In genomic region chr10:127750136-127750777, GRCm38 (mm10) we compare ENCODE assay signal across 10 mouse cellular contexts. TPM values are rescaled to one million over a fixed set of nuclear protein-coding genes. Genes with fewer than 3 reads are reported as not detected.
A peak's percentile ranks its signal among the peaks of the same experiment; 100 is the strongest.
DNase-seq lines count a peak whose midpoint lies in the region; ATAC-seq and TF ChIP-seq lines count a peak whose summit lies in the region.
"Had no signal": no experiment of that assay in that cellular context is flagged by ENCODE, and none has a peak within 500 bp of the region (broad histone marks: within the 10 kb centered on the region; RNA-seq: fewer than 3 reads in every experiment).

No protein-coding gene starts in this region.

- no peak for ATAC-seq in heart, embryonic 12.5 days (ENCODE audit: insufficient number of reproducible peaks, low FRiP score)
- no peak for ATAC-seq in liver, embryonic 13.5 days (ENCODE audit: low read depth)

- peak; percentile 92 for DNase-seq in heart, adult 11 months
- DNase-seq in heart, postnatal 25 days (ENCODE audit: low spot score), result no peak
- DNase-seq in ES-E14 (ENCODE audit: low read depth, low spot score), result no peak
- no peak for DNase-seq in liver, embryonic 13.5 days
- no peak for DNase-seq in thymus, adult 2 months
- DNase-seq in ovary, postnatal 36 days (ENCODE audit: low spot score), result no peak
- DNase-seq in urinary bladder, adult 18-20 months (ENCODE audit: low spot score in 2 of 2), result no peak
- DNase-seq: embryo, embryonic 11 days had no signal

- no peak for TF ChIP-seq CTCF in thymus, adult 2 months (IDR thresholded peaks at IDR 0.05; ENCODE audit: borderline replicate concordance, control insufficient read depth, extremely low read depth, insufficient read depth, low read length, poor library complexity)

- TF ChIP-seq POLR2A in thymus, adult 2 months (IDR thresholded peaks at IDR 0.05; ENCODE audit: control insufficient read depth, extremely low read depth, insufficient read depth, low read length, poor library complexity), result no peak

- 42% methylated on average over 24 of the region's 24 CpGs for WGBS in heart, embryonic 12.5 days
- WGBS in liver, embryonic 13.5 days (ENCODE audit: insufficient replicate concordance), result 55% methylated on average over 24 of the region's 24 CpGs
- 87% methylated on average over 24 of the region's 24 CpGs for WGBS in thymus, adult 2 months

- peaks cover 3% of the 10 kb centered on the region; the same call in 1 of the 2 replicates for H3K36me3 ChIP-seq in ES-E14 (ENCODE audit: control insufficient read depth, insufficient read depth, low read length, poor library complexity, severe bottlenecking)
- peaks cover 30% of the 10 kb centered on the region for H3K36me3 ChIP-seq in heart, embryonic 12.5 days
- H3K36me3 ChIP-seq in liver, embryonic 13.5 days, result peaks cover 24% of the 10 kb centered on the region
- H3K36me3 ChIP-seq in thymus, adult 2 months (ENCODE audit: control insufficient read depth, insufficient read depth, low read length), result no peaks in the 10 kb centered on the region

- intact Hi-C loops in heart, postnatal 25 days (cut with DNase I), result no loop called here

- peak overlapping the region; percentile 2 to 58; a peak in 3 of 4 replicates for H3K4me3 ChIP-seq in ES-E14 (ENCODE audit: insufficient read depth in 1 of 2, low read depth in 1 of 2, low read length in 2 of 2, poor library complexity in 1 of 2, severe bottlenecking in 1 of 2)
- H3K4me3 ChIP-seq in heart, embryonic 12.5 days, result peak overlapping the region; percentile 48
- peak overlapping the region; percentile 27 for H3K4me3 ChIP-seq in liver, embryonic 13.5 days (replicated peaks)
- no peak overlapping the region for H3K4me3 ChIP-seq in thymus, adult 2 months (ENCODE audit: control insufficient read depth, insufficient read depth, low read length)

- H3K4me2 ChIP-seq in heart, embryonic 12.5 days, result peak overlapping the region; percentile 61
- H3K4me2 ChIP-seq in liver, embryonic 13.5 days, result peak overlapping the region; percentile 28

- H3K4me1 ChIP-seq in ES-E14 (ENCODE audit: control insufficient read depth in 2 of 2, insufficient read depth in 2 of 2, low read length in 2 of 2, poor library complexity in 1 of 2), result peaks cover 4 to 32% of the 10 kb centered on the region in 2 experiments; a peak in 3 of 4 replicates
- peaks cover 41% of the 10 kb centered on the region for H3K4me1 ChIP-seq in heart, embryonic 12.5 days (replicated peaks)
- peaks cover 51% of the 10 kb centered on the region for H3K4me1 ChIP-seq in liver, embryonic 13.5 days (replicated peaks)
- H3K4me1 ChIP-seq in thymus, adult 2 months (replicated peaks; ENCODE audit: control insufficient read depth, insufficient read depth, low read length), result no peaks in the 10 kb centered on the region

- no peak overlapping the region for H3K27ac ChIP-seq in ES-E14 (ENCODE audit: insufficient read depth, low read depth, low read length, poor library complexity, severe bottlenecking)
- H3K27ac ChIP-seq in heart, embryonic 12.5 days (ENCODE audit: poor library complexity, severe bottlenecking), result peak overlapping the region; percentile 75
- H3K27ac ChIP-seq in liver, embryonic 13.5 days, result peak overlapping the region; percentile 69
- no peak overlapping the region for H3K27ac ChIP-seq in thymus, adult 2 months (ENCODE audit: control insufficient read depth, insufficient read depth, low read length)
- H3K27ac ChIP-seq: macrophage had no signal

- no peaks in the 10 kb centered on the region for H3K27me3 ChIP-seq in heart, embryonic 12.5 days (replicated peaks)
- no peaks in the 10 kb centered on the region for H3K27me3 ChIP-seq in liver, embryonic 13.5 days
- H3K27me3 ChIP-seq in thymus, adult 2 months (ENCODE audit: control insufficient read depth, insufficient read depth, low read length), result no peaks in the 10 kb centered on the region

- H3K9me3 ChIP-seq in ES-E14 (ENCODE audit: control insufficient read depth, insufficient read depth, low read depth, low read length), result no peaks in the 10 kb centered on the region
- H3K9me3 ChIP-seq in heart, embryonic 12.5 days (replicated peaks), result no peaks in the 10 kb centered on the region
- no peaks in the 10 kb centered on the region for H3K9me3 ChIP-seq in liver, embryonic 13.5 days (replicated peaks)

- in situ Hi-C loops in ES-E14 (cut with MboI; ENCODE audit: low sequenced_read_pairs in 2 of 2, unreplicated experiment in 2 of 2), result no loop called here

- peak overlapping the region; percentile 27; the same call in 1 of the 2 replicates for H3K9ac ChIP-seq in ES-E14 (ENCODE audit: insufficient read depth, low read depth, low read length, poor library complexity, severe bottlenecking)
- peak overlapping the region; percentile 72 for H3K9ac ChIP-seq in heart, embryonic 12.5 days
- H3K9ac ChIP-seq in liver, embryonic 13.5 days, result peak overlapping the region; percentile 4

TF ChIP-seq in ES-E14, 5 proteins besides CTCF, POLR2A, EP300 and RAD21:
- TF ChIP-seq ZC3H11A (IDR thresholded peaks at IDR 0.05; ENCODE audit: borderline replicate concordance, low read depth, low read length) (no peak), CHD2 (IDR thresholded peaks at IDR 0.05; ENCODE audit: low read depth, low read length) (no peak), HCFC1 (IDR thresholded peaks at IDR 0.05; ENCODE audit: borderline replicate concordance, insufficient read depth, low read length) (no peak), MAFK (IDR thresholded peaks at IDR 0.05; ENCODE audit: insufficient read depth, low read depth, low read length) (no peak), ZNF384 (IDR thresholded peaks at IDR 0.05; ENCODE audit: low read depth, low read length) (no peak)

RNA-seq across cellular contexts. Expression of gene Gpr182, which starts 1.3 kb away (rescaled TPM):
- total RNA-seq in heart, postnatal 25 days (2021), result 1 to 10 TPM; 3.4 to 3.8 TPM
- 0.49 and 0.69 TPM in 2 replicates for total RNA-seq in ES-E14 (2012; rRNA removed)
- 22.2 and 23.4 TPM in 2 replicates for polyA plus RNA-seq in heart, embryonic 12.5 days (2016; fragmentation: Nextera tagmentation; extraction: Ambion mirVana)
- polyA plus RNA-seq in liver, embryonic 13.5 days (2015; fragmentation: Nextera tagmentation; extraction: Ambion mirVana), result 9.0 and 11.2 TPM in 2 replicates
- polyA plus RNA-seq in thymus, adult 2 months (2012; rRNA removed), result 2.3 and 2.4 TPM in 2 replicates

RNA-seq across cellular contexts. Expression of gene Rdh1, which starts 9.3 kb away (rescaled TPM):
- total RNA-seq in heart, postnatal 25 days (2021), result under 1 TPM in 1 of 2 experiments, not detected in 1; 0.08 TPM
- 1.1 TPM in 2 replicates for total RNA-seq in ES-E14 (2012; rRNA removed)
- polyA plus RNA-seq in heart, embryonic 12.5 days (2016; fragmentation: Nextera tagmentation; extraction: Ambion mirVana), result not detected in 2 replicates
- 0.17 and 0.28 TPM in 2 replicates for polyA plus RNA-seq in liver, embryonic 13.5 days (2015; fragmentation: Nextera tagmentation; extraction: Ambion mirVana)
- 0.04 and 0.08 TPM in 2 replicates for polyA plus RNA-seq in thymus, adult 2 months (2012; rRNA removed)

RNA-seq across cellular contexts. Expression of gene Rdh16f1, which starts 9.3 kb away (rescaled TPM):
- total RNA-seq in heart, postnatal 25 days (2021), result under 1 TPM in 1 of 2 experiments, not detected in 1; 0.20 TPM
- 0.21 TPM in 1 of 2 replicates, not detected in the other for total RNA-seq in ES-E14 (2012; rRNA removed)
- not detected in 2 replicates for polyA plus RNA-seq in heart, embryonic 12.5 days (2016; fragmentation: Nextera tagmentation; extraction: Ambion mirVana)
- polyA plus RNA-seq in liver, embryonic 13.5 days (2015; fragmentation: Nextera tagmentation; extraction: Ambion mirVana), result 0.14 and 0.15 TPM in 2 replicates
- 0.10 TPM in 1 of 2 replicates, not detected in the other for polyA plus RNA-seq in thymus, adult 2 months (2012; rRNA removed)
- polyA plus RNA-seq: macrophage had no signal

RNA-seq across cellular contexts. Expression of gene Zbtb39, which starts 10.9 kb away (rescaled TPM):
- total RNA-seq in heart, postnatal 25 days (2021), result 1 to 10 TPM; 6.8 to 8.3 TPM
- total RNA-seq in ES-E14 (2012; rRNA removed), result 6.3 and 8.3 TPM in 2 replicates
- polyA plus RNA-seq in heart, embryonic 12.5 days (2016; fragmentation: Nextera tagmentation; extraction: Ambion mirVana), result 2.5 TPM in 2 replicates
- 0.75 and 0.94 TPM in 2 replicates for polyA plus RNA-seq in liver, embryonic 13.5 days (2015; fragmentation: Nextera tagmentation; extraction: Ambion mirVana)
- polyA plus RNA-seq in thymus, adult 2 months (2012; rRNA removed), result 7.4 and 8.3 TPM in 2 replicates

RNA-seq across cellular contexts. Expression of gene Rdh9, which starts 25.9 kb away (rescaled TPM):
- total RNA-seq in heart, postnatal 25 days (2021), result not detected
- total RNA-seq in ES-E14 (2012; rRNA removed), result 0.27 TPM in 1 of 2 replicates, not detected in the other
- polyA plus RNA-seq in heart, embryonic 12.5 days (2016; fragmentation: Nextera tagmentation; extraction: Ambion mirVana), result 0.06 and 0.10 TPM in 2 replicates
- not detected in 2 replicates for polyA plus RNA-seq in liver, embryonic 13.5 days (2015; fragmentation: Nextera tagmentation; extraction: Ambion mirVana)
- polyA plus RNA-seq in thymus, adult 2 months (2012; rRNA removed), result 0.14 and 0.20 TPM in 2 replicates

Comparison
In these comparisons a context has a peak if more than half of its experiments do, and no peak if none do; other contexts are left out.
1. H3K27ac ChIP-seq: peak in heart, embryonic 12.5 days (single experiment) and liver, embryonic 13.5 days (single experiment); none in ES-E14 (single experiment) and thymus, adult 2 months (single experiment).
2. H3K9ac ChIP-seq: peak in every context shown above with its lines; median percentile 72 in heart, embryonic 12.5 days; 27 in ES-E14; 4 in liver, embryonic 13.5 days.